Mouse (Mus musculus) B cell, adult 2 months (primary cell): ENCODE results near the gene Ptprt.

ENCODE experiments used
- DNase-seq, 2 experiments: peaks; one replicate each; pipeline ENCODE4 v3.0.0; 2022

The Ptprt gene

DNA sequence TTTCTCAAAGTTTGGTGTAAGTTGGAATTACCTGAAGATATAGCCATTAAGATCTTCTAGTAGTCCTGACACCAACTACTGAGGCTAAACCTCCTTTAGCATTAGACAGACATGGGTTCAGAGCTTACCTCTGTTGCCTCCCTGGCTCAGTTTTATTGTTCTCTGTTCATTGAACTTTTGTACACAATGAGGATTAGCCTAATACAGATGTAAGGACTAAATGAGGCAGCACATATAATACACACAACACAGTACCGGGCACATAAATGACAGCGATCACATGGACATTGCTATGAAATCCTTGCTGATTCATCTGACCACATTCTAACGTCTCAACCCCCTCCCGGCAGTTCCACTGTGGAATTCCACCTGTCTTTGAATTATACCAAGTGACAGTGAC lies 1003.9 kb downstream of the Ptprt start:
- DNase-seq = no peak

DNA sequence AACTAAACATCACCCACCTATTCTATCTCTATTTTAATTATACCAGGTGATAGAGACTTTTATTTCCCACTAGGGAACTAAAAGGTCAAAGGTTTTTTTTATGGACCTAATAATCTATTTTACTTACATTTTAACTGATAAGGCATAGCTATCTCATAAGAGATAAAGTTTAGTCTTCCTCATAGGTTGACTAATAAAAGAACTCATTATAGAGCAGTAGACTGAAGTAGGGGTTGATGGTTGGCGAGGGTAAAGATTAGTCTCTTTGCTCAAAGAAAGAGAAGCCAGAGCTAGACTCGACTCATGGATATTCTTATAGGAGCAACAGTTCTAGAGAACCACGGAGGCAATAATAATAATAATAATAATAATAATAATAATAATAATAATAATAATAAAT lies 1004.3 kb downstream of the Ptprt start:
- DNase-seq = no peak

DNA sequence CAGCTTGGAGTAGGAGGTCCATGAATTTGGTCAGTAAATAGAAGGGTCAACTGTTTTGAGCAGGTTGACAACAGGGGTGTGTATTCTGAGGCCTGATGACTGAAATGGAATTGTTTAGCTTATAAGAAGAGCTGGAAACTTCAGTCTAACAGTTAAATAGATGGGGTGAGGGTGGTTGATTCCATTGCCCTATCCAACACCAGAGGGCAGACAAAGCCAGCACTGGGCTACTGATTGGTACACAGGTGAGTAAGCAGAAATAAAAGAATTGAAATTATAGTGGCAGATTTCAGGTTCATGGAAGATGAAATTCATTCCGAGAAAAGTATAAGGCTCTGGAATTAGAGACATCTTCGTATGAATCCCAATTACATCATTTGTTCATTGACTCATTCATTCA lies 1020.1 kb downstream of the Ptprt start:
- DNase-seq = no peak

DNA sequence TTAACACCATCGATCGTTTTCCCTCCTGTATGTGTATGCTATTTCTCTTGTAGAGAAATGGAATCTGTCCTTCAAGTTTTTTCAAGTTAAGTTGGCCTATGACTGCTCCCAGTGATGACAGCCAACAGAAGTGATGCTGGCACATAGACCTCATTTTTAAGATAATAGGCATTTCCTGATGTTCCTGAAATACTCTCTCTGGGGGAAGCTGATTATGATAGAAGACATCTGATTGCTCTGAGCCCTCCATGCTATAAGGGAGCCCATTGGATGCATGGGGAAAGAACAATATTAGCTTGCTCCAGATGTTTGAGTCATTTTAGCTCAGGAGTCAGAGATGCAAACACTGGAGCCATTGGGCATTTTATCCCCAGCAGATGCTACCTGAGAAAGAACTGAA lies 1026.9 kb downstream of the Ptprt start:
- DNase-seq = no peak

DNA sequence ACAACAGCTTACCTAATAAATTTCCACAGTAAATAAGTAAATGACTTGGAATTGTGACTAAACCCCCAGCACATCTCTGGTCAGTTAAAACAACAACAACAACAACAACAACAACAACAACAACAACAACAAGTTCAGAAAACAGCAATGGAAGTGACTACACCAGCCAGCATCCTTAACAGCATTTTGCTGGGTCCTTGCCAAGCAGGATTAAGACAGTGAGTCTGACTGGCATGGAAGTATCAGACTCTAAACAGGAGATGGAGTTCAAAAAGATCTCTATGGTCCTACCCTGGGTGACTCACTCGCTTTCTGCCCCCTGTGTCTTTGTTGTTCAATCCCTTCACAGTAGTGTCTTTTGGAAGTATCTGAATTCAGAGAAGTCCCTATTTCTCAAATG lies 1035.1 kb downstream of the Ptprt start:
- no peak for DNase-seq

DNA sequence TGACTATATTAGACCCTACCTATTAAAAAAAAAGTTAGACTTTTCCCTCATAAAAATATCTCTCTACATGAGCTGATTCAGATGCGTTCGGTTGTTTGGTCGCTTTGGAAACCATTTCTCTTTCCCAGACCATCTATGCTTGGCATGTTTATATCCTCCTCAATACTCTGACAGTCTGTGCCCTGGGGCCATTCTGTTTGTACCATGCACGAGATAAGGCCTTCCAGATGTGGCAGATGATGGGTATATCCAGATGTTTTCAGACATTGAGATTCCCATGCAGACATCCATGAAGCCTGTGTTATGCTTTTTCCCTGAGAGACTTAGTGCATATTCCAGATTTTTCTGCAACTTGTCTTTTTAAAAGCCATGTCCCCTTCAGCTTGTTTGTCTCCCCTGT lies 1052.5 kb downstream of the Ptprt start:
- no peak for DNase-seq

DNA sequence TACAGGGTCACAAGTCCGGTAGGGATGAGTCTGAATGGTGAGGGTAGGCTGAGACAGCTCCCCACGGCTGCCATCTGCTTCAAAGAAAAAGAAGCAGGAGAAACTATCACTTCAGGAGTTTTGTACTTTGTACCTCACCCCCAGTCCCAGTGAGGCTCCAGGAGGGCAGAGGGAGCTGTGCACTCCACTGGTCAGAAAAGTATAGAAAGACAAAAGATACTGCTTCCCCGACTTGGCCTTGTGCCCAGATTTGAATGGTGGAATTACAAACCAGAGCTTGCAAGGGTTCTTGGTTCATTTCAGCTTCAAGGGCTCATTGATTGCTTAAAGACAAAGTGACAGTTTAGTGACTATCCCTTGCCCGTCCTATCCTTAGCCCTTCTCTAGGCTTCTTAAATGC lies 1053.6 kb downstream of the Ptprt start:
- DNase-seq = no peak

DNA sequence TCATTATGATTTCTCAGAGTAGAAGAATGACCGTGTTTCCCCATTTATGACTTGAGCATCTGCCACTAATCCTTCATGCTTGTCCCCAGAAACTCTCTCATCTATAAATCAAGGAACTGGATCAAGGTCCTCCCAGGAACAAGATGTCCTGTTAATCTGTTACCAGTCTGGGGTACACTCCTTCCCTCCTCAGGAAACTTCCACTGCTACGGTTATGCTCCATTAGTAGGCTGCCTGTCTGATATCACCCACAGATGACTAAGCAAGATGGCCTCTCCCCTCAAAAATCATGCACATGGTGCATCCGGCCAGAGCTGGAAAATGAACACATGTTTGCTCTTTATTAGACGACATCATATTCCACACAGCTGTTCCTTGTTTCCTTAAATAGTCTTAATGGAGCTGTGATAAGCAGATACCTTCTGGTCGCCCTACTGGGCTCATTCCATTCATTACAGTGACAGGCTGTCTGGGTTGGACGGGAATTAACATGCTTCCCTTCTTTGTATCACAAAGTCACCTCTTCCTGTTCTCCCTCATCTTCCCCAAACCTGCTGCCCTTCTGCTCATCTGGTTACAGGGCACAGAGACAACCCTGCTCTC lies 1060.6 kb downstream of the Ptprt start:
- no peak for DNase-seq

DNA sequence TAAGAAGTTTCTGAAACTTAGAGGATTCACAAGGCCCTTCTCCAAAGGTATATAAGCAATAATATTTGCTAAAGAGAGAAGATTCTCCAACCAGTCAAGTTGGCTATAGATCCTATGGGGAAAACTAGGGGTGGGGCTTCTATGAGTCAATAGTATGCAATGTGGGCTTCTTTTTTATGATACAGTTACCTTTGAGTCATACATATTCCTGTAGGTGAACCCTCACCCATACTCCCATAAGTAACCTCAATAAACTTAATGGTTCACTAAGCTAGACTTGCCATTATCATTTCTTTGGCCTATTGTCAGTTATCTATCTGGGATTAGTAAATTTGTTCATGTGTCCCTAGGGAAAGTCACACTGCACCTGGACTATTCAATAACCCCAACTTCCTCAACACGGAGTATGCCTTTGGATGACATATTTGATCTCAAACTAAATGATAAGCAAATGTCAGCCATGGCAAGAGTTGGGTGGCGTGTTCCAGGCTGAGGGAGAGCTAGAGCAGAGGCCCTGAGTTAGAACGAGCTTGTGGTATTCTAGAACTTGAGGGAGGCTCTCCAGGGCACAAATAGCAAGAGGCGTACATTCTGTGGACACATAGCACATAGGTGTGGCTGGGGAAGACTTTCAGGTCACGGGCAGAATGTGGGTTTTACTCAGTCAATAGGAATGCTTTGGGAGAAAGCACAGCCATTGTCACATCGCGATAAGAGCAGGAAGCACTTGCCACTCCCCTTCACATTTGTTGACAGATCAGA lies 1067.4 kb downstream of the Ptprt start:
- DNase-seq = no peak

DNA sequence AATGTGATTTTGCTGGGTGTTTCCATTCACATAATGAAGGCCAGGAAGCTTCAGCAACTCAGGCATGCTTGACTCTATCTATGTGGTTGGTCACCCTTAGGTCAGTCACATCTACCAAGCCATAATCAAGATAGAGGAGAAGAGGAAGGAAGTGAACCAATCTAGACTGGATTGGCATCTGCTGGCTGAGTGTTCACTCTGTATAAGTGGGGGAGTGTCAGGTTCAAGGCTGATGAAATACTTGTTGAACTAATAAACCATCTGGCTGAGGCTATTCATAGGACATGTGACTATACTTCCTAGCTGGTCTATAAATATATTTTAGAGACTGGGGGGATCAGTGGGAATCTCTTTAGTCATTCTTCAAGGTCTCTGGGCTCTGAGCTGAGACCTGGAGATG lies 1086.5 kb downstream of the Ptprt start:
- no peak for DNase-seq

DNA sequence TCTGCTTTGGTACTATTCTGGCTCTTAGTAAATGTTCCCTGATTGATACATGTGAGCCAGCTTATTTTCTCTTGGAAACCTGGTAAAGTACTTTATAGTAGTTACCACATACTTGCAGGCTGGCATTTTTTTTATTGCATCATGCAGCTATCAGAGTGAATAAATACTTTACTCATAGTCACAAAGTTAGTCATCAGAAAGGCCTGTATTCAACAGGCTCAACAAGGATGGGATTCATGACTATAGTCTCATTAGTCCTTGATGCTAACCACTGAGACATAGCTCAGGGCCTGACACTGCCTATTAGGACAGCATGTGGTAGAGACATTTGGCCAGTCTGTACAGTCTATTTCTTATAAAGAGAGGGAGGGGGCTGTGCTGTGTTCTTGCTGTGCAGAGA lies 1088.7 kb downstream of the Ptprt start:
- DNase-seq = no peak

DNA sequence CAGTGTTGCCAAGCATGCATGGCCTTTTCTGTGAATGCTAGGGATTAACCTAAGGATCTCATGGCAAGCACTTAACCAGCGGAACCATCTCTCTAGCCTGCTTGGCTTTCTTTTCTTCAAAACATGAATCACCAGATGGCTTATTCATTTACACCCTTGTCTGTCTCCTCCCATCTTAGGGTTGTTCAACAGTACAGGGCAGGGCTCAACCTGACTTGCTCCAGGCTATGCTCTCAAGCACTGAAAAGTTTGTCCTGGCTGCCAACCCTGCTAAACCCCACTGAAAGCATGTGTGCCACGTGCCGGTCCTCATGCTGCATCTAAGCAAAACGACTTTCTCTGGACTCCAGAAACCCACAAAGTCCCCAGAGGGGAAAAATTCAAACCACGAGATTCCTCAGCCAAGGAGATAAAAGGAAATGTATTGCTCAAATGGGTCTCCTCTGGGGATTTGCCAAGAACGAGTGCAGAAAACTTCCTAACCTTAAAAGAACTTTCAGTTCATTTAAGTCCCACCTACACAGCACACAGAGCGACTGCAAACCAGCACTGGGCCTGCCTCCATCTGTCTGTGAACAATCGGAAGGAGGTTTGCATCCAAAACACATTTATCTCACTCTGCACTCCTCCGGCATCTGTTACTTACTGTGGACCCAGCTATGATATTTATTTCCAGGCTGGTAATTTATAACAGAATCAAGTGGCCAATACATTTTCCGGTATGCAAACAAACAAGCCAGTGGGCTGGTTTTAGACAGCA lies 1090.5 kb downstream of the Ptprt start:
- DNase-seq = no peak

DNA sequence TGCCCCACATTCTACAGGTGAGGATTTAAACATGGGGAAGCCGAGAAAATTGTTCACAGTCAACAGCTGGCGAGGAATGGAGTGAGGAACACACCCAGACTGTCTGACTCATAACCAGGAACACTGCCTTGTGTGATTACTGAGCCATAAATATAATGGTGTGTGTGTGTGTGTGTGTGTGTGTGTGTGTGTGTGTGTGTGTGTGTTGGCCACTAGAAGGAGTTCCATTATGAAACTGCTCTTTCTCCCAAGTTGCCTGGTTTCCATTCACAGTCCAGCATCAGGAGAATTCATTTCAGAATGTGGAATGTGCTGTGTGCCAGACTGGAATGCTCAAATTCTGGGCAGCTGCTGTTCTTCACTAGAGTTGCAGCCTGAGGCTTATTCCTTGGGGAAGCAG lies 1099.4 kb downstream of the Ptprt start:
- no peak for DNase-seq

DNA sequence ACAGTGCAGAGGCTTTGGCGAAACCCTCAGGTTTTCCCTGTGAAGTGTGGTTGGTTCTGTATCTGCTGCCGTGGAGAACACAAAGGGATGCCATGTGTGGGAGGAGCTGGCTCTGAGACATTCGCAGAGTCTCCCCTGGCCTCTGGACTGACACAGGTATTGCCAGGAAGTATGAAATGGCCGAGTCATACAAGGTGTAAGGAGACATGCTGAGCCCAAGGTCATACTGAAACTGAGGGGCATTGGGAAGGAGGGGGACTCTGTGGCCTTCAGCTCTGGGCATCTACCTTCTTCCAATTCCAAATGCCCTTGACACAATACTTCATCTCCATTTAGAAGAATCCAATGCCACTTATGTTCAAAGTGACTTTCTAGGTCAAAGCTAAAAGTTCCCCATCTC lies 1103.1 kb downstream of the Ptprt start:
- DNase-seq = no peak

DNA sequence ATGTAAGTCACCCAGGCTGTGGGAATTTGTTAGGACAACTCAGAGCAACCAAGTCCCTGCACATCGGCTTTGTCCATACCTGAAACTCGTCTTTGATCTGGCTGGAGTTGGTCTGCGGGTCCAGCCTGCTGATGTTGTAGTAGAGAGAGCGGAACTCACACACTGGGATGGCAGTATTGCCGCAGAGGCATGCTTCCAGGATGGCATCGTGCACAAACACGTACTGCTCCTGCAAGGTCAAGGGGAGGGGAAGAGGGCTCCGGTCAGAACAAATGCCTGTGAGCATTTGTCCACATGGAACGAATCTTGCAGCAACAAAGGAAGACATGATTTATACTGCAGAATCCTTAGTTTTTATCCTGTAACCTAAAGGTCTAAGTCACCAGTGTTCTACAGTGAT lies 1107.3 kb downstream of the Ptprt start:
- DNase-seq = no peak

DNA sequence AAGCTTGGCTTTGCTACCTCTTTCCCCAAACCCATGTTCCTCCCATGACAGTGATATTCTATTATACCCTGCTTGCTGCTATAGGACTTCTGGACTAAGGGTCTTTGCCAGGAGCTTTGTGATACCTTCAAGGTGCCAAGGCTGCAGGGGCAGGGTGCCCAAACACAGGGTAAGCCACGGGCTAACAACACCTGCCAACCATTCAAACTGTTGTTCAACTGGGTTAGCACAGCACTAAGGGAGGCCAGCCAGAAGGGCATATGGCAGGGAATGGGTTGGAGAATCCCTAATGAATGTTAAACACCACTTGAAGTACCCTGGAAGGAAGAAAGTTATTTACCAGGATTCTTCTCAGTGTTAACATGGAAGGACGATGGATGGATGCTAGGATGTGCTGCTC lies 1108.9 kb downstream of the Ptprt start:
- DNase-seq = no peak

DNA sequence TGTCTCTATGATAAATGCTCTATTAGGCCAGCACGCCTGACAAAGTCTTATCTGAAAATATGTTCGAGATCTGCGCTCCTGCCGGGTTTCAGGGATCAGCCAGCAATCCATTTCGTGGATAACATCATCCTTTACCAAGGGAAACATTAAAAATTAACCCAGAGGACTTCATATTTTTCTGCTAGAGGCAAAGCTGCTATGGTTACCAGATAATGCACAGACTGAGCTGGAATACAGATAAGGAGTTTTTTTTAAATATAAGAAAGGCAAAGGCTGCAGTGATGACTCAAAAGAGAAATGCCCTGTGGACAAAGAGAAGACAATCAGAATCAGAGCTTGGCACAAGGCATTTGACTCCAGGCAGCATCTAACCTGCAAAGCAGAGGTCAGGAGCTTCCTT lies 1111.4 kb downstream of the Ptprt start:
- DNase-seq = no peak

DNA sequence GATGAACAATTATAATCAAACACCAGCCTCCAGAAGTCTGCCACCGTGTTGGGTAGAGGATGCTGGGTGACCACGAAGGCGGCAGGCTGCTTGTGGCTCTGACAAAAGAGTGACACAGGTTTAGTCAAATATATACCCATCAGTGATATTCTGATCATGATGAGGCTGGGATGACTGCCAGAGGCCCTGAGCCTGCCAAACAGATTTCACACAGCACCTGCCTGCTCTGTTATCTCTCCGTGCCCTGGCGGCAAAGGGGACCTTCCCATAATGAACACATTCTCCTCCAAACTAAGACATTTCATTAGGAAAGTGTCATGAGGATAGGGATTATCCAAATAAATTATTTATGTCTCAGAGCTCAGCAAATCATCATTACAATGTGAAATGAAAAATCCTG lies 1113.6 kb downstream of the Ptprt start:
- no peak for DNase-seq

DNA sequence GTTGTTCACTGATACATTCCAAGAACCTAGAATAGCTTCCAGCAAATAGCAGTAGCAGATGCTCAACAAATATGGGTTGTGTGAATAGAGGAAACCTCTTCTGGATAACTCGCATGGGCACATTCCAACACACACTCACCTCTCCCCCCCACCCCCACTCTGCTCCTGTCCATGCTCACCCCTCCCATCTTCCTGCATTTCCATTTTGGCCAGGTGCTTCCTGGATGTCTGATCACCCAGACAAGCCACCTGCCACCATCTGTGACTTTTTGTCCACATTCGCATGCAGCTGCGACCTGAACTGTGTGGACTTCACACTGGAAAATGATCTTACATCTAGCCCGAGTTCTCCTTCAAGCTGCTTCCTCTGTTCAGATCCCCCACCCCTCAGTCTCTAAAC lies 1115.5 kb downstream of the Ptprt start:
- no peak for DNase-seq

DNA sequence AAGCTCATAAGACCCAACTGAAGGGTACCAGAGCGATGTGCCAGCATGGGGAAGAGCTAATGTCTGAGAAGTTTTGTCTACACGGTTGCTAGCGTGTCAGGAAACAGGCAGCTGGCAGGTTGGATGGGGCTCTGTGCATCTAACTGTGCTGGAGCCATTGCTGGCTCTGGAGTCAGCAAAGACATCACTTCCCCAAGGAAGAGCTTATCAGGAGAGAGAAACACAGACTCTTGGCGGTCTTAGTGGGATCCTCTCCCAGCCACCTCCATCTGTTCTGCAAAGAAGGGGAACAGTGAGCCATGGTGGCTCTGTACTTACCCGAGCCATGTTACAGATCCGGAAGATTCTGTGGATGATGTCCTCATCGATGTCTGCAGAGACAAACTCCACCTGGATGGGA lies 1126.8 kb downstream of the Ptprt start:
- no peak for DNase-seq

DNA sequence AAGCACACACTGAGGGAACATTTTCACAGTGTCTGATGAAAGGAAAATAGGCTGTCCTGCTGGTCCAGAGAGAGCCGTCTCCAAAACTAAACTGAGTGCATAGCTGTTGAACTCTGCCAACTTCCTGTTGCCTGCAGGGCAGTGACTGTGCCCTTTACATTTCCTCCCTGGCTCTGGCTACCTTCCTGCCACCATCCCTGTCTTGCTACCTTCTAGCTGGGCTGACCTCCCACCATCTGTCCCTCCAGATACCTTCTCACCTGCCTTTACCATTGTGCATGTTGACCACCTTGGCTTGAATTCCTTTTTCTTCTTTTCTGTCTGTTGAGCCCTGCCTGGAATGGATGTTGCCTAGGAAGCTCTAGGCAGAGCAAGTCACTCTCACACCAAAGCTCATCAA lies 1133.8 kb downstream of the Ptprt start:
- no peak for DNase-seq

DNA sequence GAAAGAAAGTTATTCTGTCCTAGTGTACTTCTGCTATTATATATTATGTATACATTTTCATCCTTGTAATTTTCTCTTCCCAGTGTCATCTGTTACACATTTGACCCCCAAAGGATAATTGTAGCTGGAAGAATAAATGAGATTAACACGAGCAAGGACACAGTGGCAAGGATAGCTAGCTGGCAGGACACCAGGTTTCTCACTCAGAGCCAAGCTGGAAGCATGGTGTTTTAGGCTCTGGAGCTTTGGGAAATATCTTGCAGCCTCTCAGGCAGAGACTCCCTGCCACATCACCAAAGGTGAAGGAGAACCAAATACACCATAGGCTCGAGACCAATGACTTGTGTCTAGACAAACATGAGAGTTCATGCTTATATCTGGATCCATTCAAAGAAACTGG lies 1141.3 kb downstream of the Ptprt start:
- no peak for DNase-seq

DNA sequence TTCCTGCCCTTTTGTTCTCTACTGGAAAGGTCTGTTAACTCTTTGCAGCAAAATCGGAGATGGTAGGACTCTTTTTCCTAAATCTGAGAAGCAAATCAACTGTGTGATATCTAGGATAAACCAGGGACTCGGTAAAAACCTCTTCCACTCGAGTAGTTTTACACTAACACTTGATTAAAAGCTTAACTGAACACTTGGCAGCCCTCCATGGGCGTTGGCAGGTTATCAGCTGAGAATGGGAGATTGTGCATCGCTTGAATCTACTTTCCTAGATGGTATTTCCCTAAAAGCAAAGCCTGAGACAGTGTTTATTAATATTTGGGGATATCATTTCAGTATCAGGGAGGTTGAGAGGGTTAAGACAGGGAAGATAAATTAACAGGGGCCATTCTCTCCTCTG lies 1144.0 kb downstream of the Ptprt start:
- no peak for DNase-seq

DNA sequence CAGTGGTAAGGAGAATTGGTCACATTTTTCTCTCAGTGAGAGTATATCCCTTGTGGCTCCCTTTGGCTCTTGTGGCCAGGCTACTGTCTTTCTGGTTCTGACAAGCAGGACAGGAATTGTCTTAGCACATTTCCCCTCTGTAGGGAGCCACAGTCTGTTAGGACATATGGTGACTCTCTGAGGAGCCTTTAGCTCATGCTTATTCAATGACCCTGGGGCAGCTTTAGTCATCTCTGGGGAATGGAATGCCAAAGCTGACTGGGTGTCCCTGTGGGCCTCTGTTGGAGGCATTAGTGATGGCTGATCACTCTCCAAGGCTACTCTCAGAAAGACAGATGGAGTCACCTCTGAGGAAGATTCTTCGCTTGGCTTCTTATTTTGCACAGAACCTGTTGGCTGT lies 1147.7 kb downstream of the Ptprt start:
- DNase-seq = no peak
